Mouse (Mus musculus) stomach, postnatal 0 days (tissue): ENCODE measurements around the gene Lgals3bp.

Experiments used
- CTCF ChIP-seq: IDR thresholded peaks from 2 replicates; pipeline ENCODE4 v1.5.1; 2016; ENCODE audit warnings: antibody characterized with exemption, low read depth, mild to moderate bottlenecking, moderate library complexity
- EP300 ChIP-seq: optimal IDR thresholded peaks from 2 replicates; pipeline ENCODE3; 2016; ENCODE audit warnings: antibody characterized with exemption

- TF ChIP-seq EP300 (no peak), CTCF (peak; percentile 71)
These were observed at the start of gene Lgals3bp for GRCm38 (mm10) chr11:118401760-118402280.
